Mouse (Mus musculus) neural tube, embryonic 14.5 days (tissue): Measurements from ENCODE around the gene Ttl. TPM values are rescaled to one million over a fixed set of nuclear protein-coding genes. Genes with fewer than 3 reads are reported as not detected.

Source experiments
- ATAC-seq: fragments of 200-750 bp; cut with Nextera tagmentation; 2 replicates; pipeline ENCODE4 v1.8.0; 2017; ENCODE audit warnings: low read depth, mild to moderate bottlenecking, moderate TSS enrichment, moderate library complexity
- H3K27ac ChIP-seq: fragments of 300-500 bp; sonication (generic); 2 replicates; pipeline ENCODE4 v1.5.1; 2014; ENCODE audit warnings: low read depth, mild to moderate bottlenecking, control low read depth, low read length, moderate library complexity, mixed read lengths
- H3K27me3 ChIP-seq: fragments of 300-500 bp; sonication (generic); 2 replicates; pipeline ENCODE4 v1.6.1; 2014; ENCODE audit warnings: low read length; ENCODE audit not compliant: control insufficient read depth, insufficient read depth
- H3K36me3 ChIP-seq: fragments of 300-500 bp; sonication (generic); 2 replicates; pipeline ENCODE4 v1.6.1; 2014; ENCODE audit warnings: low read length, mixed read lengths; ENCODE audit not compliant: control insufficient read depth, insufficient read depth
- H3K4me1 ChIP-seq: fragments of 300-500 bp; sonication (generic); 2 replicates; pipeline ENCODE4 v1.6.1; 2014; ENCODE audit warnings: low read length; ENCODE audit not compliant: control insufficient read depth, insufficient read depth
- H3K4me2 ChIP-seq: fragments of 300-500 bp; sonication (generic); 2 replicates; pipeline ENCODE4 v1.6.1; 2014; ENCODE audit warnings: mild to moderate bottlenecking, low read depth, low read length, control low read depth
- H3K4me3 ChIP-seq: fragments of 300-500 bp; sonication (generic); 2 replicates; pipeline ENCODE4 v1.5.1; 2014; ENCODE audit warnings: low read depth, low read length, control low read depth, mixed read lengths
- H3K9ac ChIP-seq: fragments of 300-500 bp; sonication (generic); replicated peaks from 2 replicates; pipeline ENCODE4 v1.6.1; 2014; ENCODE audit warnings: low read depth, mild to moderate bottlenecking, control low read depth, low read length, mixed read lengths
- H3K9me3 ChIP-seq: fragments of 300-500 bp; sonication (generic); 2 replicates; pipeline ENCODE4 v1.6.1; 2016; ENCODE audit warnings: low read length; ENCODE audit not compliant: control insufficient read depth
- WGBS: fragments of 180-500 bp; shearing (Covaris S2); extraction: QIAGEN DNeasy Blood & Tissue Kit; methylation state at CpG from one replicate; pipeline ENCODE4 v1.1.7; 2014; 5-methylcytosine and 5-hydroxymethylcytosine counted together
- polyA plus RNA-seq: library from polyadenylated mRNA; unstranded; fragments of >200 nt; fragmentation: Nextera tagmentation; extraction: Ambion mirVana; gene quantifications from 2 replicates; pipeline ENCODE4 v1.2.1, GENCODE M21; 2014

Ttl gene
- polyA plus RNA-seq, 1 experiment from 2014 or later, result 53.1 TPM

DNA sequence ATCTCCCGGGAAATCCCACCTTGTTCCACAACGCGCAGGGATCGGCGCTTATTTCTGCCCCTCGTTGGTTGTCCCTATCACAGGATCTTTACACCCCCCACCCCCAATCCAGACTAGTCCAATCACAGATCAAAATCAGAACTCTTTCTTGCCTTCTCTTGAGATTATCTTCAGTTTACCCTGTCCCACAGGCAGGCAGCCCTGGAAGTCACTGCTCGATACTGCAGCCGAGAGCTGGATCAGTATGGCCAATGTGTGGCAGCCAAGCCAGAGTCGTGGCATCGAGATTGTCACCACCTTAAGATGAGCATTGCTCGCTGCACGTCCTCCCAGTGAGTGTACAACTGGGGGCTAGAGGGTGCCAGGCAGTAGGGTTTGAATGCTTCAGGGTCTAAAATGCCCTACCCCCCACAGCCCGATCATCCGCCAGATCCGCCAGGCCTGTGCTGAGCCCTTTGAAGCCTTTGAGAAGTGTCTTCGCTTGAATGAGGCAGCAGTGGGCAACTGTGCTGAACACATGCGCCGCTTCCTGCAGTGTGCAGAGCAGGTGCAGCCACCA is 64.3 kb downstream of the Ttl start:
- H3K4me3 ChIP-seq, result peak overlapping the region; percentile 64
- WGBS, result 32% methylated on average over 18 of the region's 18 CpGs
- peaks cover 7% of the 10 kb centered on the region; the same call in 1 of the 2 replicates for H3K4me1 ChIP-seq
- H3K27me3 ChIP-seq, result no peaks in the 10 kb centered on the region
- H3K36me3 ChIP-seq, result peaks cover 15% of the 10 kb centered on the region
- H3K27ac ChIP-seq, result peak overlapping the region; percentile 81
- peak overlapping the region; percentile 77 for H3K9ac ChIP-seq
- ATAC-seq, result peak; percentile 54
- no peaks in the 10 kb centered on the region for H3K9me3 ChIP-seq
- peak overlapping the region; percentile 74 for H3K4me2 ChIP-seq

DNA sequence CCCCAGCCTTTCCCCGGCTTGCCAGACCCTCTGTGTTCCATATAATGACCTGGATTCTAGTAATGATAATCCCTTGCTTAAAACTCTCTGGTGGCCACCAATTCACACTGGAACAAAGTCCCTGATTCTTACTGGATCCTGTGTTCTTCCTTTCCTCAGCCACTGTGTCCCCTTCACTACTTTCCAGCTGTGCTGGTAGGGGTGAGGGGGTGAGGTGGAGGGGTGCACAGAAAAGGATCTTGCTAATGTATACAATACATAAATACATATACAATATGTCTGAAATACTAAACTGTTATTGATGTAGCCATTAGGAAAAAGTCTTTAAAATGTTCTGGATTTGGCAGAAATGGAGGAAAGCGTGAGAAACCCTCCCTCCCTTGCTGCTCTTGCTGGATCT is 65.0 kb downstream of the Ttl start:
- H3K27me3 ChIP-seq, result no peaks in the 10 kb centered on the region
- H3K9ac ChIP-seq, result no peak overlapping the region
- H3K27ac ChIP-seq, result no peak overlapping the region; the same call in 1 of the 2 replicates
- WGBS, result 98% methylated on average over 2 of the region's 2 CpGs
- H3K4me1 ChIP-seq, result peaks cover 7% of the 10 kb centered on the region; the same call in 1 of the 2 replicates
- no peak overlapping the region for H3K4me3 ChIP-seq
- no peak for ATAC-seq
- H3K9me3 ChIP-seq, result no peaks in the 10 kb centered on the region
- H3K36me3 ChIP-seq, result peaks cover 10% of the 10 kb centered on the region
- peak overlapping the region; percentile 74; the same call in 1 of the 2 replicates for H3K4me2 ChIP-seq

DNA sequence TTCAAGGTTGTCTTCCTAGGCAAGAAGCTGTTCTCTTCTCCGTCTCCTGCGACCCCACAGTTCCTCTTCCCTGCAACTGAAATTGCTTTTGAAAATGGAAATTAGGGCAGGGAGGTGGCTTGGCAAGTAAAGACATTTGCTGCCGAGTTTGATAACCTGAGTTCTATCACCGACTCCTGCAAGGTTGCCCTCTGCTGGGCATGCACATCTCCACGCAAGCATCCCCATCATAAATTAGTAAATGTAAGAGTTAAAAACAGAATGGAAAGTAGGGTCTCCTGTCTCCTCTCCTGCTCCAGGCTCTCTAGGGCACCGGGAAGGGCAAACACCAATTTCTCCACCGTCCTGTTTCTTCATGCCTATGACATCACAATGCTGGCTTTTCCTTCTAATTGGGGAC is 66.5 kb downstream of the Ttl start:
- 94% methylated on average over 7 of the region's 7 CpGs for WGBS
- Histone ChIP-seq H3K27ac (no peak overlapping the region), H3K4me3 (no peak overlapping the region), H3K4me1 (peaks cover 7% of the 10 kb centered on the region; the same call in 1 of the 2 replicates), H3K27me3 (no peaks in the 10 kb centered on the region), H3K4me2 (no peak overlapping the region), H3K9ac (no peak overlapping the region), H3K9me3 (no peaks in the 10 kb centered on the region), H3K36me3 (peaks cover 8% of the 10 kb centered on the region)
- no peak for ATAC-seq

DNA sequence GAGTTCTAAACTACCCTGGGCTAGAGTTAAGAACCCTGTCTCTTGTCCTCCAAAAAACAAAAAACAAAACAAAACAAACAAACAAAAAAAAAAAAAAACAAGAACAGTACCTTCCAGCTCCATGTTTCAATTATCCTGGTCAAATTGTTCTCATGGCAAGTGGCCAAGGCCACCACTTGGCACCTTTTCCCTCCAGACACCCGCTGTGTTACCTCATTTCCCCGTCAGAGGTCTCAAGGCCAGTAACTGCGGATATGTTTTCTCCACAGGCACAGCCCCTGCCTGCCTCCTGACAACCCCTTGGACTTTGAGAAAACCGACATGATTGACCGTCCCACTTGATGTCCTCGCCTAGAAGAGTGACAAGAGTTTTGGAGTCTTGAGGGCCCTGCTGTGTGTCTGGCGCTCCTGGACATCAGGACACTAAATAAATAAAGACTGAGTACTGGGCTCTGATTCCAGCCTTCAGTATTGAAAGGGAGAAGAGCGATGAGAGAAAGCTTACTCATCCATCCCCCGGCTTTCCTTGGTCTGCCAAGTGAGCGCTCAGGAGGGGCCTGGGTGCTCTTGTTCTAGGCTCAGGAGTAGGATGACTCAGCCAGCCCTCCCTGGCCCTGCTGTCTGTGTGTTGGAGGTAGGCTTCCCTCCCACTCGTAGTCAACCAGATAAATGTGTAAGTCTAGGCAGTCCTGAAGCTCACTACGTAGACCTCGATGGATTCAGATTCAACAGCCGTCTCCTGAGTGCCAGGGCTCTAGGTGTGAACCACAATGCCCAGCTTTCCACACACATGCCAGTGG is 67.5 kb downstream of the Ttl start:
- no peak overlapping the region for H3K27ac ChIP-seq
- peaks cover 7% of the 10 kb centered on the region; the same call in 1 of the 2 replicates for H3K4me1 ChIP-seq
- H3K9ac ChIP-seq, result no peak overlapping the region
- ATAC-seq, result no peak
- no peak overlapping the region for H3K4me2 ChIP-seq
- H3K4me3 ChIP-seq, result no peak overlapping the region
- 96% methylated on average over 14 of the region's 14 CpGs for whole genome bisulfite sequencing
- no peaks in the 10 kb centered on the region for H3K9me3 ChIP-seq
- no peaks in the 10 kb centered on the region for H3K27me3 ChIP-seq
- H3K36me3 ChIP-seq, result peaks cover 8% of the 10 kb centered on the region

DNA sequence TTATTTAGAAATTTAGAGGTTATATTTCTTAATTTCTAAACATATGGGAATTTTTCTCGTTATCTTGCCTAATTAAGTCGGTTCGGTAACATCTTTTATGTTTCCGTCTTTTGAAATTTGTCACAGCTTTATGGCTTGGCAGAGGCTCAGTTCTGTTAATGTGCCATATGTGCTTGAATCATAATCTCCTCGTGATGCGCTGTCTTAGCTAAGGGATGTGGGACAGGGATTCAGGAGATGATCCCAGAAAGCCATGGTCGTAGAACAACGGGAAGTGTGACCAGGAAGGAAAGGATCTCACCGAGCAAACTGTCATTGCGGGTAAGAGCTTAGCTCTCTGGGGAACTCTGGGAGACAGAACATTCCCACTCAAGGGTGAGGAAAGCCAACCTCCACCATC is 74.2 kb downstream of the Ttl start:
- no peak overlapping the region for H3K4me3 ChIP-seq
- no peak overlapping the region for H3K4me2 ChIP-seq
- H3K36me3 ChIP-seq, result no peaks in the 10 kb centered on the region
- no peaks in the 10 kb centered on the region for H3K9me3 ChIP-seq
- 71% methylated on average over 10 of the region's 10 CpGs for WGBS
- no peak for ATAC-seq
- H3K27ac ChIP-seq, result 0 out of 2 replicates have a peak overlapping the region, but pooled peaks have one; percentile 4
- H3K4me1 ChIP-seq, result no peaks in the 10 kb centered on the region
- H3K27me3 ChIP-seq, result no peaks in the 10 kb centered on the region
- H3K9ac ChIP-seq, result no peak overlapping the region

Other genes with a start within 250 kb of the Ttl start
- gene Tmem87b, start 247.8 kb upstream of the Ttl start, polyA plus RNA-seq, result 37.1 and 41.0 TPM in 2 replicates
- gene Fbln7, start 203.0 kb upstream of the Ttl start, polyA plus RNA-seq, result 2.8 and 3.0 TPM in 2 replicates
- 16.3 and 16.4 TPM in 2 replicates for gene Zc3h8, start 121.9 kb upstream of the Ttl start, polyA plus RNA-seq
- 4.5 and 5.7 TPM in 2 replicates for gene Zc3h6, start 98.5 kb upstream of the Ttl start, polyA plus RNA-seq
- gene Gm10762, start 98.2 kb upstream of the Ttl start, polyA plus RNA-seq, result 22.3 and 22.8 TPM in 2 replicates
- 1.0 and 1.3 TPM in 2 replicates for gene Vinac1, start 17.8 kb upstream of the Ttl start, polyA plus RNA-seq
- 13.2 and 15.9 TPM in 2 replicates for gene Polr1b, start 35.1 kb downstream of the Ttl start, polyA plus RNA-seq
- 24.9 and 25.9 TPM in 2 replicates for gene Chchd5, start 63.8 kb downstream of the Ttl start, polyA plus RNA-seq
- 56.3 and 62.0 TPM in 2 replicates for gene Slc20a1, start 132.8 kb downstream of the Ttl start, polyA plus RNA-seq
- gene Ckap2l, start 231.3 kb downstream of the Ttl start, polyA plus RNA-seq, result 4.8 and 9.0 TPM in 2 replicates
- 0.46 and 0.75 TPM in 2 replicates for gene Il1a, start 244.0 kb downstream of the Ttl start, polyA plus RNA-seq